Mouse (Mus musculus) limb, embryonic 10.5 days (tissue): ENCODE measurements around the gene Fcer2a. TPM values are rescaled to one million over a fixed set of nuclear protein-coding genes. Genes with fewer than 3 reads are reported as not detected.

Experiments
- DNase-seq: peaks from one replicate; pipeline ENCODE4 v3.0.0-alpha.2; 2017; ENCODE audit warnings: low spot score
- H3K27ac ChIP-seq: fragments of 300-500 bp; sonication (generic); 2 replicates; pipeline ENCODE4 v1.5.1; 2016; ENCODE audit warnings: mild to moderate bottlenecking
- H3K27me3 ChIP-seq: fragments of 300-500 bp; sonication (generic); 2 replicates; pipeline ENCODE4 v1.6.1; 2016; ENCODE audit warnings: low read depth, mild to moderate bottlenecking; ENCODE audit not compliant: poor library complexity, severe bottlenecking
- H3K36me3 ChIP-seq: fragments of 300-500 bp; sonication (generic); 2 replicates; pipeline ENCODE4 v1.6.1; 2016; ENCODE audit warnings: mild to moderate bottlenecking, moderate library complexity
- H3K4me1 ChIP-seq: fragments of 300-500 bp; sonication (generic); 2 replicates; pipeline ENCODE4 v1.6.1; 2016
- H3K4me3 ChIP-seq: fragments of 300-500 bp; sonication (generic); 2 replicates; pipeline ENCODE4 v1.5.1; 2016; ENCODE audit warnings: mild to moderate bottlenecking, moderate library complexity
- H3K9me3 ChIP-seq: fragments of 300-500 bp; sonication (generic); replicated peaks from 2 replicates; pipeline ENCODE4 v1.6.1; 2016; ENCODE audit warnings: mild to moderate bottlenecking
- WGBS: fragments of 180-500 bp; shearing (Covaris S2); methylation state at CpG from one replicate; pipeline ENCODE4 v1.1.7; 2016; 5-methylcytosine and 5-hydroxymethylcytosine counted together
- polyA plus RNA-seq: library from polyadenylated mRNA; unstranded; fragments of >200 nt; fragmentation: Nextera tagmentation; extraction: Ambion mirVana; gene quantifications from 2 replicates; pipeline ENCODE4 v1.2.1, GENCODE M21; 2016

Fcer2a gene
- polyA plus RNA-seq, 1 experiment from 2014 or later = 0.40 TPM

DNA sequence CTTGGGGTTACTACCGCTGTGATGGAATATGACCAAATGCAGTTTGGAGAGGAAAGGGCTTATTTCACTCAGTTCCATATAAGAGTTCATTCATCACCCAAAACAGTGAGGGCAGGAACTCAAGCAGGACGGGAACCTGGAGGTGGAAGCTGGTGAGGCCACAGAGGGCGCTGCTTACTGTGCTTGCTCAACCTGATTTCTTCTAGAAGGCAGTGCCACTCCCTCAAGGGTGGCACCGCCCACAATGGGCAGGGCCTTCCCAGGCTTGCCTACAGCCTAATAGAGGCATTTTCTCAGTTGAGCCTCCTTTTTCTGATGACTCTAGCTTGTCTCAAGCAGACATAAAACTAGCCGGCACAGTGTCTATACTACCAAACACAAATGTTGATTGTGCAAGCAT, 48.2 kb downstream of the Fcer2a start:
- no peak for DNase-seq
- no peak overlapping the region for H3K4me3 ChIP-seq
- H3K4me1 ChIP-seq = peaks cover 2% of the 10 kb centered on the region; the same call in 1 of the 2 replicates
- no peak overlapping the region for H3K27ac ChIP-seq
- no peaks in the 10 kb centered on the region for H3K27me3 ChIP-seq
- no peaks in the 10 kb centered on the region for H3K9me3 ChIP-seq
- no peaks in the 10 kb centered on the region for H3K36me3 ChIP-seq
- WGBS = 20% methylated on average over 5 of the region's 5 CpGs

Other genes starting within 250 kb of the Fcer2a start
- 6.3 and 7.6 TPM in 2 replicates for gene Pex11g, start 226.5 kb downstream of the Fcer2a start, polyA plus RNA-seq
- gene Tex45, start 223.3 kb downstream of the Fcer2a start, polyA plus RNA-seq = not detected in 2 replicates
- gene Zfp358, start 201.0 kb downstream of the Fcer2a start, polyA plus RNA-seq = 71.3 and 80.8 TPM in 2 replicates
- gene Mcoln1, start 193.7 kb downstream of the Fcer2a start, polyA plus RNA-seq = 59.4 and 71.5 TPM in 2 replicates
- gene Pnpla6, start 178.8 kb downstream of the Fcer2a start, polyA plus RNA-seq = 17.7 and 21.1 TPM in 2 replicates
- gene C330021F23Rik, start 126.2 kb downstream of the Fcer2a start, polyA plus RNA-seq = 3.5 and 4.0 TPM in 2 replicates
- gene Camsap3, start 106.9 kb downstream of the Fcer2a start, polyA plus RNA-seq = 5.3 and 6.0 TPM in 2 replicates
- 76.0 and 78.7 TPM in 2 replicates for gene Xab2, start 72.9 kb downstream of the Fcer2a start, polyA plus RNA-seq
- gene Pet100, start 72.6 kb downstream of the Fcer2a start, polyA plus RNA-seq = 92.1 and 92.9 TPM in 2 replicates
- 1.0 and 1.3 TPM in 2 replicates for gene Pcp2, start 68.6 kb downstream of the Fcer2a start, polyA plus RNA-seq
- 28.6 and 29.8 TPM in 2 replicates for gene Stxbp2, start 63.2 kb downstream of the Fcer2a start, polyA plus RNA-seq
- gene Retn, start 38.4 kb downstream of the Fcer2a start, polyA plus RNA-seq = 0.15 and 0.16 TPM in 2 replicates
- not detected in 2 replicates for gene Mcemp1, start 28.4 kb downstream of the Fcer2a start, polyA plus RNA-seq
- gene Fcor, start 21.8 kb downstream of the Fcer2a start, polyA plus RNA-seq = 11.0 and 12.6 TPM in 2 replicates
- 44.3 and 46.0 TPM in 2 replicates for gene Trappc5, start 17.9 kb downstream of the Fcer2a start, polyA plus RNA-seq
- gene Clec4g, start 26.5 kb upstream of the Fcer2a start, polyA plus RNA-seq = not detected in 2 replicates
- not detected in 2 replicates for gene Cd209a, start 54.8 kb upstream of the Fcer2a start, polyA plus RNA-seq
- gene Cd209e, start 160.1 kb upstream of the Fcer2a start, polyA plus RNA-seq = not detected in 2 replicates
- not detected in 2 replicates for gene Cd209d, start 184.4 kb upstream of the Fcer2a start, polyA plus RNA-seq
- not detected in 2 replicates for gene Cd209b, start 232.7 kb upstream of the Fcer2a start, polyA plus RNA-seq